Mouse (Mus musculus): ENCODE measurements around the gene Atp2b4. TPM values are rescaled to one million over a fixed set of nuclear protein-coding genes. Genes with fewer than 3 reads are reported as not detected.
"Not testable (repeated sequence)": the region's sequence is repeated elsewhere in the genome, so short reads cannot be mapped to it uniquely, and the experiment has no call there.

Atp2b4 gene
- polyA plus RNA-seq, 1 experiment from 2014 or later, result 3.0 TPM

DNA sequence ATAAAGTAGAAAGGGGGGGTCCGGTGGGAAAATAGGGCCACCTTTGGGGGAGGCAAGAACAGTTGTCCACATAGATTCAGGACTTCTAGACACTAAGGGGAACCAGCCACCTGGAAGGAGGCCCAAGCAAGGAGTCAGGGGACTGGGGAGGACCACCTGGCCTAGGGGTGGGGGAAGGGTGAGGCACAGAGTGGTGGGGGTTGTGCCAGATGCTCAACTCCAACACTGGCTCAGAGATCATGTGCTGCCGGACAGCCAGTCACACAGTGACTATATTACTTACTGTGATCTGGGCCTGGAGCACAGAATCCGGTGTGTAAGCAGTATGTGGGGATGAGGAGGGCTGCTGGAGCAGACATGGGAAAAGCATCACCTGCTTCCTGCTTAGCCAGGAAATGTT is 91.5 kb downstream of the Atp2b4 start:
- H3K9me3 ChIP-seq (replicated peaks), result no peaks in the 10 kb centered on the region
- no peaks in the 10 kb centered on the region for H3K36me3 ChIP-seq
- H3K4me3 ChIP-seq, result no peak overlapping the region
- no peaks in the 10 kb centered on the region for H3K27me3 ChIP-seq (ENCODE audit: low read depth, poor library complexity, severe bottlenecking)
- peaks cover 33% of the 10 kb centered on the region for H3K4me1 ChIP-seq
- 85% methylated on average over 3 of the region's 3 CpGs for WGBS
- H3K27ac ChIP-seq (replicated peaks), result no peak overlapping the region
- DNase-seq (ENCODE audit: low spot score), result no peak

DNA sequence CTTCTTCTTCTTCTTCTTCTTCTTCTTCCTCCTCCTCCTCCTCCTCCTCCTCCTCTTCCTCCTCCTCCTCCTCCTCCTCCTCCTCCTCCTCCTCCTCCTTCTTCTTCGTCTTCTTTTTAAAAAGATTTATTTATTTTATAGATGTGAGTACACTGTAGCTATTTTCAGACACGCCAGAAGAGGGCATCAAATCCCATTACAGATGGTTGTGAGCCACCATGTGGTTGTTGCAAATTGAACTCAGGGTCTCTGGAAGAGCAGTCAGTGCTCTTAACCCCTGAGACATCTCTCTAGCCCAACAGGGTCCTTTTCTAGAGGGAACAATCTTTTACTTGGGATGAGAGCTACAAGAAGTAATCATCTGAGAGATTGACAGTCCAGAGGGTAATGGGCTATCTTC is 99.0 kb downstream of the Atp2b4 start:
- not testable (repeated sequence) for H3K9me3 ChIP-seq (replicated peaks); H3K36me3 ChIP-seq; H3K4me3 ChIP-seq; DNase-seq (ENCODE audit: low spot score); H3K27me3 ChIP-seq (ENCODE audit: low read depth, poor library complexity, severe bottlenecking); H3K4me1 ChIP-seq; H3K27ac ChIP-seq (replicated peaks)
- WGBS, result 13% methylated on average over 1 of the region's 2 CpGs

DNA sequence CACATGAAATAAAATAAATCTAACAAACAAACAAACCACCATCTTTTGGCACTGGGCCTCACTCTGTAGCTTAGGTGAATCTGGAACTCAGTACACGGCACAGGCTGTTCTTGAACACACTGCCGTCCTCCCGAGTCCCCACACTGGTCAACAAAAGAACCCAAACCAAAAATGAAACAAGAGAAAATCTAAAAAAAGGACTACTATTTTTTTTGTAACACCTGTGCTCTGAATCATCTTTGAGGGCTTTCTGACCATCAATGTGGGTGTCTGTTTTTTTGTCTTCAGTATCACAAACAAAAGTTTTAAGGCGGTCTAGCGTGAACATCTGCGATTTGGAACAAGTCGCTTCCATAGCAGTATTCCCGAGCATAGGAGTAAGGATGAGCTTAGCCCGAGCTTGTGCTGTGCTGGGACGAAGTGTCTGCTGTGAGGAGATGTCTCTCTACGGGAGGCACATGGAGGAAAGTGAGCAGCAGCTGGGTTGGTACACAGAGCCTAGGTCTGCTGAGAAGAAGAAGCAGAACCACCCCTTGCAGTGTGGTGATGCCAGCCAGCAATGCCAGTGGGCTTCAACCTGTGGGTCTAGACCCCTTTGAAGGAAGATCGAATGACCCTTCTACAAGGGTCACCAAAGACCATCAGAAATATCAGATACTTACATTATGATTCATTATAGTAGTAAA is 102.8 kb downstream of the Atp2b4 start:
- no peak overlapping the region for H3K4me3 ChIP-seq
- no peak for DNase-seq (ENCODE audit: low spot score)
- 94% methylated on average over 12 of the region's 12 CpGs for WGBS
- no peaks in the 10 kb centered on the region for H3K9me3 ChIP-seq (replicated peaks)
- no peak overlapping the region for H3K27ac ChIP-seq (replicated peaks)
- no peaks in the 10 kb centered on the region for H3K27me3 ChIP-seq (ENCODE audit: low read depth, poor library complexity, severe bottlenecking)
- H3K36me3 ChIP-seq, result no peaks in the 10 kb centered on the region
- H3K4me1 ChIP-seq, result peaks cover 29% of the 10 kb centered on the region

- Histone ChIP-seq H3K27ac (replicated peaks) (no peak overlapping the region), H3K4me1 (peaks cover 29% of the 10 kb centered on the region), H3K9me3 (replicated peaks) (no peaks in the 10 kb centered on the region), H3K27me3 (ENCODE audit: low read depth, poor library complexity, severe bottlenecking) (no peaks in the 10 kb centered on the region), H3K4me3 (no peak overlapping the region), H3K36me3 (no peaks in the 10 kb centered on the region)
- 67% methylated on average over 7 of the region's 7 CpGs for WGBS
- DNase-seq (ENCODE audit: low spot score), result no peak
Measured at GRCm38 (mm10) chr1:133695901-133696300, 104.9 kb downstream of the Atp2b4 start.

- Histone ChIP-seq H3K4me3 (no peak overlapping the region), H3K36me3 (no peaks in the 10 kb centered on the region), H3K27ac (replicated peaks) (peak overlapping the region; percentile 57; the same call in 1 of the 2 replicates), H3K9me3 (replicated peaks) (no peaks in the 10 kb centered on the region), H3K27me3 (ENCODE audit: low read depth, poor library complexity, severe bottlenecking) (no peaks in the 10 kb centered on the region), H3K4me1 (peaks cover 29% of the 10 kb centered on the region)
- no peak for DNase-seq (ENCODE audit: low spot score)
- WGBS, result 89% methylated on average over 1 of the region's 1 CpGs
Measured at GRCm38 (mm10) chr1:133694876-133695275, 106.0 kb downstream of the Atp2b4 start.

DNA sequence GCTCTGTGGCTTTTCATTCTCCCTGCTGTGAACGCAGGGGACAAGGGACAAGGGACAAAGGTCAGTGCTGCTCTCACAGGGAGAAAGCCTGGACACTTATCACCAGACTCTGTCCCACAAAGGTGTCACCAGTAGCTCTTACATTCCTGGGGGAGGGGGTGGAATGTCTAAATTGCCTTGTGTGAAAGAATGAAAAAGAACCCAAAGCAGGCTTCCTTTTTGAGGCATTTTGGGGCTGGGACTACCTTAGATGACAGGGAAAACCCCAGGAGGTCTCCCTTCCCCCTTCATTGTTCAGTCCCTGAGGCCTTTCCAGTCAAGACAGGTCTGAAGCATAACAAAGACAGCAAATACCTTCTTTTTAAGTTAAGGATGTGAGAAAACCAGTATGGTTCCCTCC is 106.5 kb downstream of the Atp2b4 start:
- Histone ChIP-seq H3K4me3 (no peak overlapping the region), H3K27ac (replicated peaks) (peak overlapping the region; percentile 57), H3K27me3 (ENCODE audit: low read depth, poor library complexity, severe bottlenecking) (no peaks in the 10 kb centered on the region), H3K36me3 (no peaks in the 10 kb centered on the region), H3K4me1 (peaks cover 29% of the 10 kb centered on the region), H3K9me3 (replicated peaks) (no peaks in the 10 kb centered on the region)
- DNase-seq (ENCODE audit: low spot score), result no peak
- WGBS, result 0% methylated on average over 1 of the region's 1 CpGs

GRCm38 (mm10) chr1:133693536-133694114 is 107.2 kb downstream of the Atp2b4 start:
- no peaks in the 10 kb centered on the region for H3K9me3 ChIP-seq (replicated peaks)
- H3K4me1 ChIP-seq, result peaks cover 29% of the 10 kb centered on the region
- H3K36me3 ChIP-seq, result no peaks in the 10 kb centered on the region
- no peaks in the 10 kb centered on the region for H3K27me3 ChIP-seq (ENCODE audit: low read depth, poor library complexity, severe bottlenecking)
- 63% methylated on average over 11 of the region's 11 CpGs for WGBS
- H3K27ac ChIP-seq (replicated peaks), result peak overlapping the region; percentile 57
- no peak for DNase-seq (ENCODE audit: low spot score)
- no peak overlapping the region for H3K4me3 ChIP-seq

DNA sequence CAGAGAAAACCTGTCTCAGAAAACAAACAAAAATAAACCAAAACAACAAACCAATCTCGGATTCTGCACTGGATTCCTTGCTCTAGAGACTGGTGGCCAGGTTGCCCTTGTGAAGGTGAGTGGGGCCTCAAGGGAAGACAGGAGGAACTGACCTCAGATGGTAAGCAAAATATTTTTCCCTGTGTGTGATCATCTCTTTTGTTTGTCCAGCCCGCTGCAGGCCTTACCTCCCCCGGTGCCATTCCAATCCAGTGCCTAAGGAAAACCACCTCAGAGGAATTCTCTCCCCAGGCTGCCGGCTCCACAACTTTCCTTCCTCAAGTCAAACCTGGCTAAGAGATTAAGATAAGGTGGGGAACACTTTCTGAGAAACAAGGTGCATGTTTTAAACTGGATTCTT is 108.6 kb downstream of the Atp2b4 start:
- H3K27ac ChIP-seq (replicated peaks), result no peak overlapping the region
- no peak overlapping the region for H3K4me3 ChIP-seq
- no peak for DNase-seq (ENCODE audit: low spot score)
- 52% methylated on average over 4 of the region's 4 CpGs for WGBS
- no peaks in the 10 kb centered on the region for H3K36me3 ChIP-seq
- peaks cover 29% of the 10 kb centered on the region for H3K4me1 ChIP-seq
- no peaks in the 10 kb centered on the region for H3K27me3 ChIP-seq (ENCODE audit: low read depth, poor library complexity, severe bottlenecking)
- H3K9me3 ChIP-seq (replicated peaks), result no peaks in the 10 kb centered on the region

DNA sequence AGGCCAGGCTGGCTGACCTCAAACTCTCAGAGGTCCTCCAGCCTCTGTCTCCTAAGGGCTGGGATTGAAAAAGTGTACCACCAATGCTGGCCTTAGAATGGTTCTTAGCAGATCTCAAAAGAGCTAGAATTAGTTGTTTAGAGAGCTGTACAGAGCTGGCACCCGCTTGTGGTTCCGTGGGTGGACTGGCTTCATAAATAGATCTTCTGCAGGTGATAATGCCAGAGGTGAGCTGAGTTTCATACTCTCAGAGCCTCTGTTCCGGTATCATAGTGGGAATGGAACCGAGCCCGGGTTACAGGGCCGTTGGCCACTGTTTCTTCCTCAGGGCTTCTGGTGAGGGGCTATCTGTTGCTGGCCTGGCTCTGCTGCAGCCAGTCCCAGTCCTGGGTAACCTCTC is 109.8 kb downstream of the Atp2b4 start:
- Histone ChIP-seq H3K4me3 (no peak overlapping the region), H3K4me1 (peaks cover 26% of the 10 kb centered on the region), H3K27ac (replicated peaks) (no peak overlapping the region), H3K9me3 (replicated peaks) (no peaks in the 10 kb centered on the region), H3K36me3 (no peaks in the 10 kb centered on the region), H3K27me3 (ENCODE audit: low read depth, poor library complexity, severe bottlenecking) (no peaks in the 10 kb centered on the region)
- WGBS, result 95% methylated on average over 6 of the region's 6 CpGs
- DNase-seq (ENCODE audit: low spot score), result no peak

DNA sequence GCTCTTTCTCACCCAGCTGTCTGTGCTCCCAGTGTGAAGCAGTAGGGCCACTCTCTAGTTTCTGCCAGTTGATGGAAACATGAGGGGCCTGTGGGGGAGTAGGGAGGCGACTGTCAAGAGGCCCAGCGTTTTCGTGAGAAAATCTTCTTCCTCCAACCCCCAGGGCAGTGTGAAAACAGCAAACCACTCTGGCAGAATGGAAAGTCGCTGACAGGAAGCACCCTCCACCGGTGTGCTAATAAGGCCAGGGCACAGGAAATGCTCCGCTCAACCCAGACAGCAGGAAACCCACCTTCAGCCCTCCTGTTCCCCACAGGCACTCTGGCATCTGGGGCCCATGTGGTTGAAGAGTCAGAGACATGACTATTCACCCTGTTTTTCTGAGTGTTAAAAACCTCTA is 110.9 kb downstream of the Atp2b4 start, which contains the start of gene Lax1:
Lax1 (minus strand) TSS at position 212 of the 400 bp plus-strand sequence.
- DNase-seq (ENCODE audit: low spot score), result no peak
- no peaks in the 10 kb centered on the region for H3K36me3 ChIP-seq
- H3K27ac ChIP-seq (replicated peaks), result no peak within 1 kb of the TSS
- H3K27me3 ChIP-seq (ENCODE audit: low read depth, poor library complexity, severe bottlenecking), result no peaks in the 10 kb centered on the region
- H3K9me3 ChIP-seq (replicated peaks), result no peaks in the 10 kb centered on the region
- peaks cover 14% of the 10 kb centered on the region for H3K4me1 ChIP-seq
- whole genome bisulfite sequencing, result 51% methylated on average over 6 of the region's 6 CpGs
- H3K4me3 ChIP-seq, result no peak within 1 kb of the TSS

GRCm38 (mm10) chr1:133688301-133688700 is 112.5 kb downstream of the Atp2b4 start:
- Histone ChIP-seq H3K4me1 (no peaks in the 10 kb centered on the region), H3K9me3 (replicated peaks) (no peaks in the 10 kb centered on the region), H3K27me3 (ENCODE audit: low read depth, poor library complexity, severe bottlenecking) (no peaks in the 10 kb centered on the region), H3K36me3 (no peaks in the 10 kb centered on the region), H3K4me3 (no peak overlapping the region), H3K27ac (replicated peaks) (no peak overlapping the region)
- 75% methylated on average over 7 of the region's 7 CpGs for WGBS
- no peak for DNase-seq (ENCODE audit: low spot score)

GRCm38 (mm10) chr1:133685749-133686519 is 114.9 kb downstream of the Atp2b4 start:
- no peak overlapping the region for H3K4me3 ChIP-seq
- DNase-seq (ENCODE audit: low spot score), result no peak
- H3K27me3 ChIP-seq (ENCODE audit: low read depth, poor library complexity, severe bottlenecking), result no peaks in the 10 kb centered on the region
- no peaks in the 10 kb centered on the region for H3K4me1 ChIP-seq
- no peaks in the 10 kb centered on the region for H3K9me3 ChIP-seq (replicated peaks)
- H3K27ac ChIP-seq (replicated peaks), result no peak overlapping the region
- H3K36me3 ChIP-seq, result no peaks in the 10 kb centered on the region
- 85% methylated on average over 10 of the region's 10 CpGs for WGBS

GRCm38 (mm10) chr1:133671801-133672200 is 129.0 kb downstream of the Atp2b4 start:
- 81% methylated on average over 3 of the region's 3 CpGs for WGBS
- no peak for DNase-seq (ENCODE audit: low spot score)
- no peaks in the 10 kb centered on the region for H3K9me3 ChIP-seq (replicated peaks)
- H3K27ac ChIP-seq (replicated peaks), result no peak overlapping the region
- H3K27me3 ChIP-seq (ENCODE audit: low read depth, poor library complexity, severe bottlenecking), result no peaks in the 10 kb centered on the region
- H3K4me1 ChIP-seq, result peaks cover 4% of the 10 kb centered on the region; the same call in 1 of the 2 replicates
- H3K36me3 ChIP-seq, result no peaks in the 10 kb centered on the region
- no peak overlapping the region for H3K4me3 ChIP-seq

Measured in midbrain, embryonic 10.5 days (tissue).